Mouse (Mus musculus) limb, embryonic 14.5 days (tissue): ENCODE measurements around the gene Men1. TPM values are rescaled to one million over a fixed set of nuclear protein-coding genes. Genes with fewer than 3 reads are reported as not detected.

Experiments
- ATAC-seq: fragments of 200-750 bp; cut with Nextera tagmentation; 2 replicates; pipeline ENCODE4 v1.8.0; 2017; ENCODE audit warnings: low read depth, moderate number of reproducible peaks, moderate TSS enrichment; ENCODE audit not compliant: low FRiP score
- DNase-seq: peaks from one replicate; pipeline ENCODE4 v3.0.0-alpha.2; 2015; ENCODE audit warnings: low spot score
- H3K27ac ChIP-seq: fragments of 300-500 bp; sonication (generic); replicated peaks from 2 replicates; pipeline ENCODE4 v1.5.1; 2014; ENCODE audit warnings: low read depth, mild to moderate bottlenecking, low read length, moderate library complexity, mixed read lengths
- H3K27me3 ChIP-seq: fragments of 300-500 bp; sonication (generic); 2 replicates; pipeline ENCODE4 v1.6.1; 2014; ENCODE audit warnings: low read length, mixed read lengths; ENCODE audit not compliant: control insufficient read depth, insufficient read depth
- H3K36me3 ChIP-seq: fragments of 300-500 bp; sonication (generic); 2 replicates; pipeline ENCODE4 v1.6.1; 2014; ENCODE audit warnings: mild to moderate bottlenecking, low read length, moderate library complexity, mixed read lengths; ENCODE audit not compliant: control insufficient read depth, insufficient read depth
- H3K4me1 ChIP-seq: fragments of 300-500 bp; sonication (generic); 2 replicates; pipeline ENCODE4 v1.6.1; 2014; ENCODE audit warnings: antibody characterized with exemption, low read length, mixed read lengths; ENCODE audit not compliant: control insufficient read depth, insufficient read depth
- H3K4me2 ChIP-seq: fragments of 300-500 bp; sonication (generic); replicated peaks from 2 replicates; pipeline ENCODE4 v1.6.1; 2014; ENCODE audit warnings: low read depth, mild to moderate bottlenecking, low read length, moderate library complexity; ENCODE audit not compliant: severe bottlenecking
- H3K4me3 ChIP-seq: fragments of 300-500 bp; sonication (generic); replicated peaks from 2 replicates; pipeline ENCODE4 v1.5.1; 2014; ENCODE audit warnings: low read length
- H3K9ac ChIP-seq: fragments of 300-500 bp; sonication (generic); 2 replicates; pipeline ENCODE4 v1.6.1; 2014; ENCODE audit warnings: mild to moderate bottlenecking, low read depth, low read length, moderate library complexity; ENCODE audit not compliant: severe bottlenecking
- H3K9me3 ChIP-seq: fragments of 300-500 bp; sonication (generic); 2 replicates; pipeline ENCODE4 v1.6.1; 2016; ENCODE audit warnings: low read length; ENCODE audit not compliant: control insufficient read depth
- POLR2A ChIP-seq: fragments of 200-500 bp; IDR thresholded peaks from 2 replicates; pipeline ENCODE4 v1.8.0; 2012; ENCODE audit warnings: inconsistent platforms, mild to moderate bottlenecking, moderate library complexity, borderline replicate concordance; ENCODE audit not compliant: insufficient read depth, insufficient read length; ENCODE audit errors: extremely low read depth
- WGBS: fragments of 180-500 bp; shearing (Covaris S2); extraction: QIAGEN DNeasy Blood & Tissue Kit; methylation state at CpG from one replicate; pipeline ENCODE4 v1.1.7; 2014; 5-methylcytosine and 5-hydroxymethylcytosine counted together
- polyA plus RNA-seq, 2 experiments: library from polyadenylated mRNA; depleted of rRNA in 1 of 2; stranded (reverse) in 1 of 2; unstranded in 1 of 2; fragments of >200 nt; fragmentation: Nextera tagmentation in 1 of 2; extraction: Ambion mirVana in 1 of 2; gene quantifications; 2 replicates each; pipeline versions ENCODE4 v1.2.1 to v1.2.3; 2012 to 2014

Gene Men1
- polyA plus RNA-seq, 2 experiments, result 60.4 to 102 TPM

GRCm38 (mm10) chr19:6300402-6300841 lies 34.4 kb upstream of the Men1 start:
- Histone ChIP-seq H3K9me3 (no peaks in the 10 kb centered on the region), H3K9ac (no peak overlapping the region), H3K4me3 (no peak overlapping the region), H3K4me2 (no peak overlapping the region), H3K4me1 (peaks cover 7% of the 10 kb centered on the region; the same call in 1 of the 2 replicates), H3K27me3 (no peaks in the 10 kb centered on the region), H3K27ac (no peak overlapping the region), H3K36me3 (peaks cover 55% of the 10 kb centered on the region)
- DNase-seq (no peak), ATAC-seq (no peak)
- 66% methylated on average over 7 of the region's 7 CpGs for WGBS
- no peak for TF ChIP-seq POLR2A

GRCm38 (mm10) chr19:6302114-6302513 lies 32.7 kb upstream of the Men1 start:
- no peak for TF ChIP-seq POLR2A
- DNase-seq (no peak), ATAC-seq (no peak)
- Histone ChIP-seq H3K4me2 (no peak overlapping the region), H3K9ac (no peak overlapping the region), H3K9me3 (no peaks in the 10 kb centered on the region), H3K36me3 (peaks cover 38% of the 10 kb centered on the region), H3K4me3 (no peak overlapping the region), H3K27me3 (no peaks in the 10 kb centered on the region), H3K4me1 (peaks cover 11% of the 10 kb centered on the region; the same call in 1 of the 2 replicates), H3K27ac (peak overlapping the region; percentile 40)
- WGBS, result 86% methylated on average over 5 of the region's 5 CpGs

- DNase-seq, result peak; percentile 32
- peak overlapping the region; percentile 55 for H3K27ac ChIP-seq
- H3K27me3 ChIP-seq, result no peaks in the 10 kb centered on the region
- peak overlapping the region; percentile 13; the same call in 1 of the 2 replicates for H3K4me2 ChIP-seq
- peaks cover 11% of the 10 kb centered on the region; the same call in 1 of the 2 replicates for H3K4me1 ChIP-seq
- WGBS, result 17% methylated on average over 4 of the region's 4 CpGs
- peaks cover 34% of the 10 kb centered on the region for H3K36me3 ChIP-seq
- peak; percentile 46 for ATAC-seq
- no peak overlapping the region for H3K4me3 ChIP-seq
- TF ChIP-seq POLR2A, result no peak
- no peak overlapping the region for H3K9ac ChIP-seq
- H3K9me3 ChIP-seq, result no peaks in the 10 kb centered on the region
Observed at GRCm38 (mm10) chr19:6302522-6302921, 32.3 kb upstream of the Men1 start.

GRCm38 (mm10) chr19:6303831-6304230 lies 30.9 kb upstream of the Men1 start:
- H3K36me3 ChIP-seq, result peaks cover 21% of the 10 kb centered on the region
- 74% methylated on average over 6 of the region's 6 CpGs for WGBS
- H3K27me3 ChIP-seq, result no peaks in the 10 kb centered on the region
- peaks cover 11% of the 10 kb centered on the region; the same call in 1 of the 2 replicates for H3K4me1 ChIP-seq
- H3K4me2 ChIP-seq, result no peak overlapping the region
- no peaks in the 10 kb centered on the region for H3K9me3 ChIP-seq
- TF ChIP-seq POLR2A, result no peak
- H3K27ac ChIP-seq, result no peak overlapping the region
- no peak overlapping the region for H3K9ac ChIP-seq
- H3K4me3 ChIP-seq, result no peak overlapping the region
- no peak for DNase-seq
- ATAC-seq, result no peak

GRCm38 (mm10) chr19:6304787-6305516 lies 29.8 kb upstream of the Men1 start:
- no peak overlapping the region for H3K9ac ChIP-seq
- no peak for TF ChIP-seq POLR2A
- no peaks in the 10 kb centered on the region for H3K9me3 ChIP-seq
- no peaks in the 10 kb centered on the region for H3K27me3 ChIP-seq
- H3K27ac ChIP-seq, result no peak overlapping the region
- H3K4me3 ChIP-seq, result no peak overlapping the region
- peaks cover 11% of the 10 kb centered on the region; the same call in 1 of the 2 replicates for H3K4me1 ChIP-seq
- DNase-seq (peak; percentile 78), ATAC-seq (peak; percentile 57; the same call in 1 of the 2 replicates)
- WGBS, result 29% methylated on average over 5 of the region's 5 CpGs
- H3K4me2 ChIP-seq, result no peak overlapping the region
- H3K36me3 ChIP-seq, result peaks cover 10% of the 10 kb centered on the region; the same call in 1 of the 2 replicates
